Mouse (Mus musculus) kidney, postnatal 0 days (tissue): Measurements from ENCODE around the gene Ift20. TPM values are rescaled to one million over a fixed set of nuclear protein-coding genes. Genes with fewer than 3 reads are reported as not detected.

Experiments
- ATAC-seq: fragments of 200-750 bp; cut with Nextera tagmentation; replicated peaks from 2 replicates; pipeline ENCODE4 v1.8.0; 2017; ENCODE audit warnings: low read depth, moderate number of reproducible peaks, moderate TSS enrichment, moderate library complexity; ENCODE audit not compliant: low FRiP score
- DNase-seq: peaks from one replicate; pipeline ENCODE4 v3.0.0-alpha.2; 2016; ENCODE audit warnings: low spot score
- H3K27ac ChIP-seq: fragments of 300-500 bp; sonication (generic); 2 replicates; pipeline ENCODE4 v1.5.1; 2014; ENCODE audit warnings: mild to moderate bottlenecking
- H3K27me3 ChIP-seq: fragments of 300-500 bp; sonication (generic); 2 replicates; pipeline ENCODE4 v1.6.1; 2014; ENCODE audit warnings: low read length, mixed read lengths; ENCODE audit not compliant: insufficient read depth
- H3K36me3 ChIP-seq: fragments of 300-500 bp; sonication (generic); 2 replicates; pipeline ENCODE4 v1.6.1; 2014; ENCODE audit warnings: low read length, mixed read lengths; ENCODE audit not compliant: insufficient read depth
- H3K4me1 ChIP-seq: fragments of 300-500 bp; sonication (generic); replicated peaks from 2 replicates; pipeline ENCODE4 v1.6.1; 2014; ENCODE audit warnings: antibody characterized with exemption, low read length, mixed read lengths; ENCODE audit not compliant: insufficient read depth
- H3K4me2 ChIP-seq: fragments of 300-500 bp; sonication (generic); 2 replicates; pipeline ENCODE4 v1.6.1; 2014; ENCODE audit warnings: mild to moderate bottlenecking, low read length, moderate library complexity, mixed read lengths
- H3K4me3 ChIP-seq: fragments of 300-500 bp; sonication (generic); replicated peaks from 2 replicates; pipeline ENCODE4 v1.5.1; 2014; ENCODE audit warnings: low read depth, low read length
- H3K9ac ChIP-seq: fragments of 300-500 bp; sonication (generic); 2 replicates; pipeline ENCODE4 v1.6.1; 2014; ENCODE audit warnings: low read depth, low read length
- H3K9me3 ChIP-seq: fragments of 300-500 bp; sonication (generic); replicated peaks from 2 replicates; pipeline ENCODE4 v1.6.1; 2016; ENCODE audit warnings: low read length, inconsistent platforms, mixed read lengths
- CTCF ChIP-seq: IDR thresholded peaks from 2 replicates; pipeline ENCODE4 v1.5.1; 2016; ENCODE audit warnings: antibody characterized with exemption, low read depth, mild to moderate bottlenecking, moderate library complexity
- WGBS: fragments of 180-500 bp; shearing (Covaris S2); extraction: QIAGEN DNeasy Blood & Tissue Kit; methylation state at CpG from one replicate; pipeline ENCODE4 v1.1.7; 2014; 5-methylcytosine and 5-hydroxymethylcytosine counted together
- polyA plus RNA-seq: library from polyadenylated mRNA; unstranded; fragments of >200 nt; fragmentation: Nextera tagmentation; extraction: Ambion mirVana; gene quantifications from 2 replicates; pipeline ENCODE4 v1.2.1, GENCODE M21; 2015

Ift20 gene
- polyA plus RNA-seq, 1 experiment from 2014 or later, result 185 TPM

GRCm38 (mm10) chr11:78550168-78551058 is 14.3 kb downstream of the Ift20 start, which contains the start of gene Tmem97:
Gene Tmem97, minus strand, starts transcription at chr11:78550777.
- no peaks in the 10 kb centered on the region for H3K36me3 ChIP-seq
- H3K27me3 ChIP-seq, result no peaks in the 10 kb centered on the region
- peaks cover 9% of the 10 kb centered on the region; the same call in 1 of the 2 replicates for H3K4me1 ChIP-seq
- peak; percentile 45 for TF ChIP-seq CTCF
- H3K9ac ChIP-seq, result peak within 1 kb of the TSS; percentile 57
- peak within 1 kb of the TSS; percentile 83 for H3K4me2 ChIP-seq
- peak within 1 kb of the TSS; percentile 74 for H3K27ac ChIP-seq
- H3K4me3 ChIP-seq, result peak within 1 kb of the TSS; percentile 53
- under 1% methylated on average over 60 of the region's 60 CpGs for WGBS
- no peaks in the 10 kb centered on the region for H3K9me3 ChIP-seq
- peak; percentile 100 for DNase-seq
- peak; percentile 99 for ATAC-seq

GRCm38 (mm10) chr11:78551059-78551398 is 14.9 kb downstream of the Ift20 start:
- Histone ChIP-seq H3K4me3 (peak overlapping the region; percentile 53), H3K9ac (peak overlapping the region; percentile 36; the same call in 1 of the 2 replicates), H3K36me3 (no peaks in the 10 kb centered on the region), H3K27ac (no peak overlapping the region), H3K9me3 (no peaks in the 10 kb centered on the region), H3K4me2 (peak overlapping the region; percentile 83), H3K27me3 (no peaks in the 10 kb centered on the region), H3K4me1 (peaks cover 9% of the 10 kb centered on the region; the same call in 1 of the 2 replicates)
- TF ChIP-seq CTCF, result no peak
- no peak for DNase-seq
- 34% methylated on average over 6 of the region's 6 CpGs for WGBS
- ATAC-seq, result peak; percentile 3; the same call in 1 of the 2 replicates

- H3K36me3 ChIP-seq, result no peaks in the 10 kb centered on the region
- no peak overlapping the region for H3K9ac ChIP-seq
- WGBS, result 75% methylated on average over 3 of the region's 3 CpGs
- no peaks in the 10 kb centered on the region for H3K27me3 ChIP-seq
- no peaks in the 10 kb centered on the region for H3K9me3 ChIP-seq
- ATAC-seq (no peak), DNase-seq (no peak)
- no peaks in the 10 kb centered on the region; the same call in 1 of the 2 replicates for H3K4me1 ChIP-seq
- H3K4me2 ChIP-seq, result no peak overlapping the region
- no peak overlapping the region for H3K4me3 ChIP-seq
- no peak overlapping the region for H3K27ac ChIP-seq
- TF ChIP-seq CTCF, result no peak
These were observed 19.5 kb downstream of the Ift20 start for GRCm38 (mm10) chr11:78555623-78556022.

GRCm38 (mm10) chr11:78556070-78556469 is 19.9 kb downstream of the Ift20 start:
- ATAC-seq (no peak), DNase-seq (no peak)
- H3K27me3 ChIP-seq, result no peaks in the 10 kb centered on the region
- H3K9me3 ChIP-seq, result no peaks in the 10 kb centered on the region
- H3K27ac ChIP-seq, result no peak overlapping the region
- H3K4me3 ChIP-seq, result no peak overlapping the region
- 79% methylated on average over 4 of the region's 4 CpGs for WGBS
- H3K4me1 ChIP-seq, result no peaks in the 10 kb centered on the region; the same call in 1 of the 2 replicates
- no peak overlapping the region for H3K4me2 ChIP-seq
- no peaks in the 10 kb centered on the region for H3K36me3 ChIP-seq
- TF ChIP-seq CTCF, result no peak
- no peak overlapping the region for H3K9ac ChIP-seq

GRCm38 (mm10) chr11:78557241-78557640 is 21.1 kb downstream of the Ift20 start:
- Histone ChIP-seq H3K9ac (no peak overlapping the region), H3K36me3 (no peaks in the 10 kb centered on the region), H3K4me1 (no peaks in the 10 kb centered on the region), H3K27ac (no peak overlapping the region), H3K4me2 (no peak overlapping the region), H3K27me3 (no peaks in the 10 kb centered on the region), H3K4me3 (no peak overlapping the region), H3K9me3 (no peaks in the 10 kb centered on the region)
- WGBS, result 51% methylated on average over 8 of the region's 8 CpGs
- ATAC-seq, result 0 out of 2 replicates have a peak, but pooled peaks have one; percentile 46
- TF ChIP-seq CTCF, result peak; percentile 60
- no peak for DNase-seq

- no peaks in the 10 kb centered on the region for H3K9me3 ChIP-seq
- no peaks in the 10 kb centered on the region for H3K27me3 ChIP-seq
- peak; percentile 97 for TF ChIP-seq CTCF
- H3K4me1 ChIP-seq, result no peaks in the 10 kb centered on the region
- WGBS, result 16% methylated on average over 4 of the region's 4 CpGs
- DNase-seq (peak; percentile 93), ATAC-seq (0 out of 2 replicates have a peak, but pooled peaks have one; percentile 50)
- H3K36me3 ChIP-seq, result no peaks in the 10 kb centered on the region
- no peak overlapping the region for H3K9ac ChIP-seq
- H3K4me3 ChIP-seq, result no peak overlapping the region
- H3K4me2 ChIP-seq, result no peak overlapping the region
- no peak overlapping the region for H3K27ac ChIP-seq
These were observed 24.3 kb downstream of the Ift20 start for GRCm38 (mm10) chr11:78560447-78560846.
